Mouse (Mus musculus): Measurements from ENCODE around the gene Glyatl3. TPM values are rescaled to one million over a fixed set of nuclear protein-coding genes. Genes with fewer than 3 reads are reported as not detected.

The Glyatl3 gene
- polyA plus RNA-seq, 1 experiment from 2014 or later, result not detected

DNA sequence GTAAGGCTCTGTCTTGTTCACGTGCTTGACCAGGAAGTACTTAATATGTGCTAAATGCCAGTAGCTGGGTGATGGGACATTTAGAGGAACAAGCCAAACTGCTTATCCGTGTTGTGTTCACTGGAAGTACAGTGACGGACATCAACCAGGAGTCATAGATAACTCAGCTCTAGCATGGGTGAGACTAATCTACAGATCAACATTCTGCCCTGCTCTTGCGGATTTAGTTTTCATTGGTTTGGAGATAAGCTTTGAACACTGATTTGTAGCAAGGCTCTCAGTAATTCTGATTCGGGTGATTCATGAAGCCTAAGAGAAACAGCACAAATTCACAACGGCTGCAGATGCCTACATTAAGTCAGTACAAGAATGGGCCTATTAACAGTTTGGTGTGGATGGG is 32.0 kb downstream of the Glyatl3 start:
- ATAC-seq (replicated peaks), result no peak
- Histone ChIP-seq H3K9me3 (no peaks in the 10 kb centered on the region), H3K36me3 (replicated peaks) (no peaks in the 10 kb centered on the region), H3K9ac (no peak overlapping the region), H3K4me3 (no peak overlapping the region), H3K27ac (no peak overlapping the region), H3K27me3 (replicated peaks) (no peaks in the 10 kb centered on the region; the same call in 1 of the 2 replicates), H3K4me1 (peaks cover 10% of the 10 kb centered on the region), H3K4me2 (no peak overlapping the region)
- 91% methylated on average over 6 of the region's 6 CpGs for WGBS

DNA sequence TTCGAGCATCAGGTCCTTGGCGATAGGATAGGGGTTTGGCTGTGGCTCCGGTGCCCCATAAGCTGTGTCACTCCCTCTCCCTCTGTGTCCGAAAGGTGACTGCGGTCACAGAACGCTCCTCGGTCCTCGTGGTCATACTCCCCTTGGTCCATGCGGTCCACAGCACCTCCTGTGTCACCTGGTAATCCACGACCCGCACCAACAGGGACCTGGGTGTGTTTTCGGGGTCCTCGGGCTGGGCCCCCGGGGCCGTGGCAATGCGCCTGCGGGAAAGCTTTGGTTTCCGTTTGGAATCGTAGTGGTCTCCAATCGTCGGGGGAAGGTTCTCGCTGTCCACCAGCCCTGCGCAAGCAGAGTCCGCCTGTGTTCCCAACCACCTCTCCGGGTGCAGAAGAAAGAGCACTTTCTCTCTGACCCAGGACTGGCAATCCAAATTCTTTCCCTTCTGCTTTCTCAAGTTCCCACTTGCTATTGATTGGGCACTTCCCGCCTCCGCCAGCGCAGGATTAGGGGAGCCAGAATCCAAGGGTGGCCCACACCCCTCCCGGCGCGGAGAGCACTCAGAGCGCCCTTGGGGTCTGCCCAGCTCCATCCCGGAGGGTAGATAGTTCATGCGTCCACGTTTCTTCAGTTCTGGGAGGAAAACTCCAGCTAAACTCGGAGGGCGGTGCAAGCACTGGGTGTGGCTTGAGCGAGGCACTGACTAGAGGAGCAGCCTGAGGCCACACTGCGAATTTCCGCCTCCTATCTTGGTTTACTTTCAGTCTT is 34.0 kb downstream of the Glyatl3 start, which contains the start of gene 9130008F23Rik:
Gene 9130008F23Rik (minus strand): TSS at position 636 of the 768 bp plus-strand sequence.
- peak within 1 kb of the TSS; percentile 49 for H3K4me3 ChIP-seq
- H3K9me3 ChIP-seq, result no peaks in the 10 kb centered on the region
- H3K36me3 ChIP-seq (replicated peaks), result no peaks in the 10 kb centered on the region
- WGBS, result under 1% methylated on average over 40 of the region's 40 CpGs
- peak within 1 kb of the TSS; percentile 42 for H3K9ac ChIP-seq
- H3K4me2 ChIP-seq, result peak within 1 kb of the TSS; percentile 97
- peaks cover 10% of the 10 kb centered on the region for H3K4me1 ChIP-seq
- no peak within 1 kb of the TSS for H3K27ac ChIP-seq
- ATAC-seq (replicated peaks), result peak; percentile 85
- no peaks in the 10 kb centered on the region; the same call in 1 of the 2 replicates for H3K27me3 ChIP-seq (replicated peaks)

DNA sequence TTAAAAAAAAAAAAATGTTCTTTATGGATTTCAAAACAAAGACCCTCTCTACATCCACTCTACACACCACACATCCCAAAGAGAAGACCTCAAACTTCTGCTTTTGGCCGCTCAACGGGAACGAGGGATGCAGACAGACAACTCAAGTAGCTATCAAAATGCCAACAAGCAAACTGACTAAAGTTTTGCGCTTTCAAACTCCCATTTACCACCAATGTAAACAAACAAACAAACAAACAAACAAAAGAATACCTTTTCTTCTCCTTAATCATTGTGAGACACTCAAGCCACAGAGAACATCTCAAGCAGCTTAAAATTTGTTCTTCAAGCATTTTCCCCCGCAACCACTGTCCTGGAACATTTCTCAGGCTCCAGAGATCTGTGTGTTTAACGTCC is 34.6 kb downstream of the Glyatl3 start:
- ATAC-seq (replicated peaks), result no peak
- H3K36me3 ChIP-seq (replicated peaks), result no peaks in the 10 kb centered on the region
- WGBS, result 12% methylated on average over 6 of the region's 6 CpGs
- H3K27ac ChIP-seq, result no peak overlapping the region
- no peaks in the 10 kb centered on the region; the same call in 1 of the 2 replicates for H3K27me3 ChIP-seq (replicated peaks)
- H3K4me3 ChIP-seq, result peak overlapping the region; percentile 49
- H3K4me2 ChIP-seq, result peak overlapping the region; percentile 97
- peaks cover 10% of the 10 kb centered on the region for H3K4me1 ChIP-seq
- peak overlapping the region; percentile 42; the same call in 1 of the 2 replicates for H3K9ac ChIP-seq
- no peaks in the 10 kb centered on the region for H3K9me3 ChIP-seq

DNA sequence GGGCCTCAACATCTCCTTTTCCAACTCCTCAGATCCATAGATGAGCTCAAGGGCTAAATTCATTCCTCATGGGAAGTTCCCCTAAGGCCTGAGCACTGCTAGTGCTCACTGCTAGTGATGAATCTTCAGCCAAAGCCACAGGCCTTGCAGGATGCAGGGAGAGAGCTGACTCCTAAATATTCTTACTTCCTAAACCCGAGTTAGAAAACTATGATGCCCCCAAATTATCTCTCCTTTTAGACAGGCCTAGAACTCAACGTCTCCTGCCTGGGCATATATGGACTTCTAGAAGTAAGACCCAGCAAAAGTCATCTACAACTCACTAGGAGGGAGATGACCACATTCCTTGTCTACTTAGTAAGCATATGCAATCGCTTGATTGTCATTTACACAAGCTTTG is 36.4 kb downstream of the Glyatl3 start:
- Histone ChIP-seq H3K27me3 (replicated peaks) (no peaks in the 10 kb centered on the region; the same call in 1 of the 2 replicates), H3K4me1 (peaks cover 10% of the 10 kb centered on the region), H3K27ac (no peak overlapping the region), H3K4me2 (no peak overlapping the region), H3K36me3 (replicated peaks) (no peaks in the 10 kb centered on the region), H3K9ac (no peak overlapping the region), H3K9me3 (no peaks in the 10 kb centered on the region), H3K4me3 (no peak overlapping the region)
- WGBS, result 54% methylated on average over 3 of the region's 3 CpGs
- ATAC-seq (replicated peaks), result no peak

DNA sequence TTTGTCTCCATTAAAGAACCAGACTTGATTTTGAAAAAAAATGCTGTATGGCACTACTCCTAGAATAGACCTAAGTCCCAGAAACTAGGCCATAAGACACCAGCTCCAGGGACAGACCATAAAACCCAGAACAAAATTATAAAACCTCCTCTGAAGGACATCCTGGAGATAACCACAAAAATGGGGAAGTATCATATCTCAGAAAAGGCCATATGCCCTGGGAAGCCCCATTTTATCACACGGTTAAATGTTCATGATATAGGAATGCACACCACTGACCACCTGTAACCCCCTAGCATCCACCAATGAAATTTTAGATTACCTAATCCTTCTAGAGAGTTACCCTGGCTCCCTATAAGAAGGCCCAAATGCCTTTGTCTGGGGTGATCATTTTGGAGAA is 38.6 kb downstream of the Glyatl3 start:
- H3K9me3 ChIP-seq, result no peaks in the 10 kb centered on the region
- H3K36me3 ChIP-seq (replicated peaks), result no peaks in the 10 kb centered on the region
- no peak overlapping the region for H3K4me3 ChIP-seq
- no peak for ATAC-seq (replicated peaks)
- H3K4me2 ChIP-seq, result no peak overlapping the region
- H3K27me3 ChIP-seq (replicated peaks), result no peaks in the 10 kb centered on the region; the same call in 1 of the 2 replicates
- H3K4me1 ChIP-seq, result peaks cover 10% of the 10 kb centered on the region
- H3K9ac ChIP-seq, result no peak overlapping the region
- WGBS, result 97% methylated on average over 1 of the region's 1 CpGs
- no peak overlapping the region for H3K27ac ChIP-seq

DNA sequence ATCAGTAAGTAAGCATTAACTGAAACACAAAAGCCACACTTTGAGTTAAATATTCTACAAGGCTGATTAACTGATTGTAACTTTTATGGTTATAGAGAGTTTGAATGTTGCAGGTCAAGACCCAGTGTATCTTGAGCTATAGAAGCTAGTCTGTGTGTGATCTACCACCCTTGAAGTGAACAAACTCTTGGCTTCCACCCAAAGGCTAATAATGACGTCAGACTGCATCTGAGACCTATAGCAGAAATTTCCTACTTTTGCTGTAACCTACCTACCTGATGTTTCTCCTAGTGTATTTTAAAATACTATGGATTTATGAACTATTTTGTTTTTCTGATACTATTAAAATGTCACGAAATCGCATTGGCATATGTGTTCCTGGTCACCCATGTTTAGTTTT is 39.4 kb downstream of the Glyatl3 start:
- no peak overlapping the region for H3K9ac ChIP-seq
- 0 out of 2 replicates have a peak, but pooled peaks cover 1% of the 10 kb centered on the region for H3K4me1 ChIP-seq
- H3K27me3 ChIP-seq (replicated peaks), result no peaks in the 10 kb centered on the region
- no peak for ATAC-seq (replicated peaks)
- no peak overlapping the region for H3K4me3 ChIP-seq
- no peaks in the 10 kb centered on the region for H3K36me3 ChIP-seq (replicated peaks)
- no peaks in the 10 kb centered on the region for H3K9me3 ChIP-seq
- no peak overlapping the region for H3K27ac ChIP-seq
- no peak overlapping the region for H3K4me2 ChIP-seq
- 86% methylated on average over 3 of the region's 3 CpGs for WGBS

DNA sequence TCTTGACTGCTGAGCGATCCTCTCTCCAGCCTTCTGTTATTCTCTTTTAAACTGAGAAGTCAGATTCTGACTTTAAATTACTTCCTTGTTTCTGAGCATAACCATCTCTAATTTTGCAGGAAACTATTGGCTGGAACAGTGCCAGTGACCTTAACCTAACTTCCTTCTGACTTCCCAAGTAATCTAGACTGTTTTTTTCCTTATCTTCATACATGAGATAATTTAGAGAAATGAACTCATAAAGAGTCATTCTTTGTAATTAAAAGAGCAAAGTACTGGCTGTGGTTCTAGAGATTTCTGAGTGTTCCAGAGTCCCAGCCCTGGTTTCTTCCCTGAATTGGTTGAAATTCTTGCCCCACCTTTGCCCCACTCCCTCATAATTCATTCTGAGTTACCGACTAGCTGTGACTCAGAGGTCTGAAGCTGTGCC is 40.6 kb downstream of the Glyatl3 start:
- no peak for ATAC-seq (replicated peaks)
- H3K4me2 ChIP-seq, result no peak overlapping the region
- H3K4me1 ChIP-seq, result no peaks in the 10 kb centered on the region
- no peak overlapping the region for H3K4me3 ChIP-seq
- no peaks in the 10 kb centered on the region for H3K27me3 ChIP-seq (replicated peaks)
- no peak overlapping the region for H3K9ac ChIP-seq
- H3K36me3 ChIP-seq (replicated peaks), result no peaks in the 10 kb centered on the region
- H3K9me3 ChIP-seq, result no peaks in the 10 kb centered on the region
- 81% methylated on average over 2 of the region's 2 CpGs for WGBS
- H3K27ac ChIP-seq, result no peak overlapping the region

DNA sequence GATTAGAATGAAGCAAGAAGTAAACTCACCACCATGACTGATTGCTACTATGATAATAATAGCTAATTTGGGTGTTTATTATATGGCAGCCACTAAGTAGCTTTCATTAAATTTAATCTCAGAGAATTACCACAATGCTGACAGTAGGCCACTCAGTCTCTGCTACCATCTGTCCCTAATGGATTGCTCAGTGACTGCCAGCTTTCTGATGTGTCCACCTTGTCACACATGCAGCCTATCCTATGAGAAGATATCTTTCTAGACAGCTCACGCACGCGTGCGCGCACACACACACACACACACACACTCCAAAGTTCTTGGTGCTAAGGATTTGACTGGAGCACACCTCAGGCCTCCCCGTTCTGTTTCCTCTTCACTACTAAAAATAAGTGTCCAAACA is 41.5 kb downstream of the Glyatl3 start:
- Histone ChIP-seq H3K4me3 (no peak overlapping the region), H3K27ac (no peak overlapping the region), H3K27me3 (replicated peaks) (no peaks in the 10 kb centered on the region), H3K9me3 (no peaks in the 10 kb centered on the region), H3K4me1 (no peaks in the 10 kb centered on the region), H3K9ac (no peak overlapping the region), H3K4me2 (no peak overlapping the region), H3K36me3 (replicated peaks) (no peaks in the 10 kb centered on the region)
- WGBS, result 97% methylated on average over 6 of the region's 6 CpGs
- no peak for ATAC-seq (replicated peaks)

DNA sequence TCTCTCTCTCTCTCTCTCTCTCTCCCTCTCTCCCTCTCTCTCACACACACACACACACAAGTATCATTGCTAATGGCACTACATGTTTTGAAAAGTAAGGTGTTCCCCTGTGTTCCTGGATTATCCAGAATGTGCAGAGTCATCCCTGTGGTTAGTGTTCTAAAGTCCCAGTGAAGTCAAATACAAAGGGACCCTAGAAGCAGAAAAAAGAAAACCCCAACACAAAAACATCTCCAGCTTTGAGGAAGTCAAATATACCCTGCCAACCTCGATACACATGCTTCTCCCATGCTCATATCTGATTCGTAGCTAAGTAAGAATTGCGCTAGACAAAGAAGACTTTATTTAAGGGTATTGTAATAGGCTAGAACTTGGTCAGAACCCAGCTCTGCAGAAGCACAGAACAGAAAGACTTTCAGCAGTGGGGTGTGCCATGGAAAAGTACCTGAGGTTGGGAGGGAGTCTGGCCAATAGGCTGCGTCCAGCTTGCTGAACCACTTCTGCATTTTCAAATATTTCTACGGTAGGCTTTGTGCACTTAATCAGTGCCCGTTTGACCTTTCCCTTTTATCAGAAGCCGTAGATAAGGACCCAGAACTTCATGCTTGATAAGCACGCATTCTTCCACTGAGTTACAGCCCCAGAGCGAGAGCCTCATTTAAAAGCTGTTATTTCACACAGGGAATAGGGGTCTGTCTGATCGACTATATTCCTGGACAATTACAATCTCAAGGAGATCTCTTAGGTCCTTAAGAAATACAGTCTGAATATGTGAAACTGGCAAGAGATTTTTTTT is 45.0 kb downstream of the Glyatl3 start:
- no peaks in the 10 kb centered on the region for H3K36me3 ChIP-seq (replicated peaks)
- H3K27me3 ChIP-seq (replicated peaks), result no peaks in the 10 kb centered on the region
- no peak overlapping the region for H3K4me3 ChIP-seq
- H3K4me2 ChIP-seq, result no peak overlapping the region
- H3K9me3 ChIP-seq, result no peaks in the 10 kb centered on the region
- WGBS, result 77% methylated on average over 10 of the region's 10 CpGs
- H3K9ac ChIP-seq, result no peak overlapping the region
- no peak for ATAC-seq (replicated peaks)
- no peaks in the 10 kb centered on the region for H3K4me1 ChIP-seq
- H3K27ac ChIP-seq, result no peak overlapping the region

DNA sequence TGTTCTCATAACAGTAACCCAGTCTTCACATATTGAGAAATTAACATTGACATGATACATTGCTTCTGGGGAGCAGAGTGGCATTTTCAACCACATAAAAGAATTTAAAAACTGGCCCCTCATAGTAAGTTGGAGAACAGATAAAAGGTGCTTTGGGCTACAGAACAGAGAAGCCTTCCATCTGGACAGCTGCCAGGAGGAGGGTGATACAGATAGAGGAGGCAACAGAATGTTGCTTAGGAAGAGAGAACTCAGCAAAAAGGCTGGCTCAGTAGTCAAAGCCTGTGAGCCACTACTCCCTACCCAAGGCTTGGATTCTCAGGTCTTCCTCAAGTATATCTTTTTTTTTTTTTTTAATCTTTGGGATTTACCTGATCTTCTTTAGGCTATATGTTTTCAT is 59.1 kb downstream of the Glyatl3 start:
- Histone ChIP-seq H3K4me1 (no peaks in the 10 kb centered on the region), H3K9me3 (no peaks in the 10 kb centered on the region), H3K9ac (no peak overlapping the region), H3K4me3 (no peak overlapping the region), H3K27me3 (replicated peaks) (no peaks in the 10 kb centered on the region), H3K4me2 (no peak overlapping the region), H3K36me3 (replicated peaks) (no peaks in the 10 kb centered on the region), H3K27ac (no peak overlapping the region)
- no peak for ATAC-seq (replicated peaks)
